In genomic region chr16:4214631-4215240, GRCm38 (mm10) we compare ENCODE assay signal across 8 mouse cellular contexts. TPM values are rescaled to one million over a fixed set of nuclear protein-coding genes. Genes with fewer than 3 reads are reported as not detected.
A peak's percentile ranks its signal among the peaks of the same experiment; 100 is the strongest.
DNase-seq lines count a peak whose midpoint lies in the region; ATAC-seq and TF ChIP-seq lines count a peak whose summit lies in the region.

No protein-coding gene starts in this region.

- no peaks in the 10 kb centered on the region for H3K36me3 ChIP-seq in heart, embryonic 13.5 days
- peaks cover 6% of the 10 kb centered on the region for H3K36me3 ChIP-seq in G1E (replicated peaks)
- H3K36me3 ChIP-seq in forebrain, embryonic 13.5 days (ENCODE audit: poor library complexity, severe bottlenecking) = no peaks in the 10 kb centered on the region
- H3K36me3 ChIP-seq in liver, embryonic 13.5 days = no peaks in the 10 kb centered on the region

- no peak for TF ChIP-seq CTCF in G1E (IDR thresholded peaks at IDR 0.05; ENCODE audit: low read depth, low read length)

- peak overlapping the region; percentile 86 for H3K4me2 ChIP-seq in heart, embryonic 13.5 days
- H3K4me2 ChIP-seq in forebrain, embryonic 13.5 days = peak overlapping the region; percentile 79
- H3K4me2 ChIP-seq in liver, embryonic 13.5 days = peak overlapping the region; percentile 98

- no peaks in the 10 kb centered on the region for H3K9me3 ChIP-seq in heart, embryonic 13.5 days
- no peaks in the 10 kb centered on the region for H3K9me3 ChIP-seq in G1E (replicated peaks)
- H3K9me3 ChIP-seq in forebrain, embryonic 13.5 days (replicated peaks) = no peaks in the 10 kb centered on the region
- H3K9me3 ChIP-seq in liver, embryonic 13.5 days (replicated peaks) = no peaks in the 10 kb centered on the region

- peaks cover 23% of the 10 kb centered on the region for H3K27me3 ChIP-seq in heart, embryonic 13.5 days (replicated peaks)
- H3K27me3 ChIP-seq in G1E (ENCODE audit: insufficient read depth, low read length) = peaks cover 37% of the 10 kb centered on the region
- peaks cover 22% of the 10 kb centered on the region; the same call in 1 of the 2 replicates for H3K27me3 ChIP-seq in forebrain, embryonic 13.5 days
- peaks cover 28% of the 10 kb centered on the region for H3K27me3 ChIP-seq in liver, embryonic 13.5 days

- no peak for DNase-seq in heart, postnatal 14 days
- DNase-seq in G1E (ENCODE audit: low spot score) = no peak
- DNase-seq in liver, embryonic 13.5 days = no peak
- peak; percentile 44 for DNase-seq in testis, postnatal 10 days (ENCODE audit: low spot score)
- no peak for DNase-seq in spleen, postnatal 36 days (ENCODE audit: low spot score in 2 of 2)
- no peak for DNase-seq in adrenal gland, postnatal 36 days

- intact Hi-C loops in heart, postnatal 14 days (cut with DNase I) = loop anchor here (5.0 to 10.0 kb wide), 4 partner anchors 58 to 310 kb away; partner anchors contain the start of genes 1700037C18Rik and Cluap1

- no peak for ATAC-seq in heart, embryonic 13.5 days (ENCODE audit: extremely low read depth, insufficient number of reproducible peaks, low FRiP score, low TSS enrichment)
- no peak for ATAC-seq in G1E (ENCODE audit: extremely low read depth, insufficient number of reproducible peaks, low FRiP score, poor library complexity, severe bottlenecking)
- peak; percentile 28 for ATAC-seq in forebrain, embryonic 13.5 days
- ATAC-seq in liver, embryonic 13.5 days (ENCODE audit: low read depth) = 0 out of 2 replicates have a peak, but pooled peaks have one; percentile 2

- H3K27ac ChIP-seq in heart, embryonic 13.5 days (replicated peaks) = no peak overlapping the region
- H3K27ac ChIP-seq in forebrain, embryonic 13.5 days = peak overlapping the region; percentile 72; the same call in 1 of the 2 replicates
- no peak overlapping the region for H3K27ac ChIP-seq in liver, embryonic 13.5 days

- H3K4me1 ChIP-seq in heart, embryonic 13.5 days = peaks cover 28% of the 10 kb centered on the region
- peaks cover 32% of the 10 kb centered on the region for H3K4me1 ChIP-seq in G1E (ENCODE audit: insufficient read depth, low read depth, low read length)
- peaks cover 23% of the 10 kb centered on the region for H3K4me1 ChIP-seq in forebrain, embryonic 13.5 days
- H3K4me1 ChIP-seq in liver, embryonic 13.5 days (replicated peaks) = peaks cover 33% of the 10 kb centered on the region

- peak overlapping the region; percentile 98 for H3K9ac ChIP-seq in heart, embryonic 13.5 days
- H3K9ac ChIP-seq in forebrain, embryonic 13.5 days = peak overlapping the region; percentile 83
- peak overlapping the region; percentile 79 for H3K9ac ChIP-seq in liver, embryonic 13.5 days

- H3K4me3 ChIP-seq in heart, embryonic 13.5 days = peak overlapping the region; percentile 99
- peak overlapping the region; percentile 88 for H3K4me3 ChIP-seq in G1E (ENCODE audit: low read depth, low read length)
- H3K4me3 ChIP-seq in forebrain, embryonic 13.5 days = peak overlapping the region; percentile 98
- peak overlapping the region; percentile 94 for H3K4me3 ChIP-seq in liver, embryonic 13.5 days (replicated peaks)

- WGBS in heart, embryonic 13.5 days = 37% methylated on average over 10 of the region's 10 CpGs
- WGBS in forebrain, embryonic 13.5 days = 36% methylated on average over 10 of the region's 10 CpGs
- WGBS in liver, embryonic 13.5 days (ENCODE audit: insufficient replicate concordance) = 41% methylated on average over 10 of the region's 10 CpGs

RNA-seq across cellular contexts. Expression of gene Crebbp, which starts 0.9 kb away (rescaled TPM):
- polyA plus RNA-seq in heart, embryonic 13.5 days (2015; fragmentation: Nextera tagmentation; extraction: Ambion mirVana) = 20.9 and 21.1 TPM in 2 replicates
- 10 to 100 TPM; 43.6 to 51.8 TPM for total RNA-seq in heart, postnatal 14 days (2021)
- total RNA-seq in G1E (2014; fragmentation: Nextera tagmentation) (87.1 and 92.8 TPM in 2 replicates), G1E (2017) (8.6 and 9.6 TPM in 2 replicates)
- polyA plus RNA-seq in G1E (2012) = 9.1 and 13.9 TPM in 2 replicates
- polyA plus RNA-seq in forebrain, embryonic 13.5 days (2015; fragmentation: Nextera tagmentation; extraction: Ambion mirVana) = 44.4 and 47.0 TPM in 2 replicates
- 8.8 and 9.1 TPM in 2 replicates for polyA plus RNA-seq in liver, embryonic 13.5 days (2015; fragmentation: Nextera tagmentation; extraction: Ambion mirVana)
- total RNA-seq in adrenal gland, postnatal 36 days (2021) = 10 to 100 TPM; 56.4 to 60.5 TPM

Comparison
In these comparisons a context has a peak if more than half of its experiments do, and no peak if none do; other contexts are left out.
1. ATAC-seq: peak in forebrain, embryonic 13.5 days (single experiment) and liver, embryonic 13.5 days (single experiment); none in heart, embryonic 13.5 days (single experiment) and G1E (single experiment).
2. Peak in every context shown above with its lines, with median percentiles within 50 percentile points of each other: H3K4me2 ChIP-seq, H3K4me3 ChIP-seq and H3K9ac ChIP-seq.